Mouse (Mus musculus) gastrocnemius, adult 2 months (tissue): Measurements from ENCODE around the gene Esd. TPM values are rescaled to one million over a fixed set of nuclear protein-coding genes. Genes with fewer than 3 reads are reported as not detected.

Experiments used
- DNase-seq: peaks from one replicate; pipeline ENCODE4 v3.0.0; 2022
- H3K27ac ChIP-seq: fragments of 200-600 bp; 2 replicates; pipeline ENCODE4 v1.8.1; 2022; ENCODE audit warnings: mild to moderate bottlenecking
- H3K4me3 ChIP-seq: fragments of 200-600 bp; 2 replicates; pipeline ENCODE4 v1.8.1; 2022; ENCODE audit warnings: mild to moderate bottlenecking, moderate library complexity
- CTCF ChIP-seq: fragments of 200-600 bp; IDR thresholded peaks from 2 replicates; pipeline ENCODE4 v1.8.1; 2022; ENCODE audit warnings: antibody characterized with exemption, mild to moderate bottlenecking, moderate library complexity
- intact Hi-C: fragments of 180-260 bp; cut with DNase I; formaldehyde crosslinking; loops from one replicate; pipeline ENCODE4 v1.15.1; 2025
- total RNA-seq, 2 experiments: library from RNA; stranded (reverse); gene quantifications; 2 replicates each; pipeline ENCODE4 v1.2.3; 2021

Gene Esd
- total RNA-seq, 2 experiments from 2014 or later: 70.6 to 75.1 TPM

- Histone ChIP-seq H3K27ac (no peak overlapping the region), H3K4me3 (no peak overlapping the region)
- intact Hi-C loops: loop anchor here (10.0 kb wide), 1 partner anchor 548 kb away; the partner anchor contains the start of gene Zc3h13
- TF ChIP-seq CTCF: no peak
- DNase-seq: no peak
Observed at GRCm38 (mm10) chr14:74736850-74737249, 4.8 kb downstream of the Esd start.

GRCm38 (mm10) chr14:74764191-74764918 lies 32.3 kb downstream of the Esd start:
- DNase-seq: peak; percentile 79
- intact Hi-C loops: loop anchor here (2.0 kb wide), 1 partner anchor 184 kb away; no protein-coding TSS in a partner anchor
- Histone ChIP-seq H3K27ac (no peak overlapping the region), H3K4me3 (no peak overlapping the region)
- TF ChIP-seq CTCF: peak; percentile 95

DNA sequence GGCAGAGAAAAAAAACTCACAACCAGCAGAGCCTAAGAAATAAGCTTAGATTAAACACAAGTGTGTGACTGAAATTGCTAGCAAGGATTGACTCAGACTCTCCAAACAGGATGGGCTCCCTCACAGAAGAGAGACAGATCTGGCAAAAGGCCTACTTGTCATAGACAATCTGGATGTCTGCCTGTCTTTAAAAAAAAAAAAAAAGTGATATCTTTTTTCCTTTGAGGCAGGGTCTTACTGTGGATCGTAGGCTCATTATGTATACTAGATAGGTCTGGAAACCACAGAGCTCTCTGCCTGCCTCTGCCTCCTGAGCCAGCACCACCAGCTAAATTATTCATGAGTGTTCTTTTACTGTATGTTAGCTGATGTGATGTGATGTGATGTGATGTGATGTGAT lies 35.8 kb downstream of the Esd start:
- TF ChIP-seq CTCF: no peak
- intact Hi-C loops: no loop called here
- Histone ChIP-seq H3K27ac (no peak overlapping the region), H3K4me3 (no peak overlapping the region)
- DNase-seq: no peak

GRCm38 (mm10) chr14:74774046-74774619 lies 42.0 kb downstream of the Esd start:
- no peak for DNase-seq
- intact Hi-C loops: no loop called here
- no peak for TF ChIP-seq CTCF
- Histone ChIP-seq H3K4me3 (no peak overlapping the region), H3K27ac (no peak overlapping the region)

- intact Hi-C loops: no loop called here
- TF ChIP-seq CTCF: no peak
- Histone ChIP-seq H3K27ac (no peak overlapping the region), H3K4me3 (no peak overlapping the region)
- DNase-seq: no peak
Observed at GRCm38 (mm10) chr14:74784243-74784934, 52.3 kb downstream of the Esd start.

GRCm38 (mm10) chr14:74787717-74788116 lies 55.6 kb downstream of the Esd start:
- H3K4me3 ChIP-seq: no peak overlapping the region
- no peak for TF ChIP-seq CTCF
- H3K27ac ChIP-seq: no peak overlapping the region
- DNase-seq: no peak
- intact Hi-C loops: loop anchor here (5.0 kb wide), 2 partner anchors 160 to 205 kb away; partner anchors contain the start of gene Lrch1

DNA sequence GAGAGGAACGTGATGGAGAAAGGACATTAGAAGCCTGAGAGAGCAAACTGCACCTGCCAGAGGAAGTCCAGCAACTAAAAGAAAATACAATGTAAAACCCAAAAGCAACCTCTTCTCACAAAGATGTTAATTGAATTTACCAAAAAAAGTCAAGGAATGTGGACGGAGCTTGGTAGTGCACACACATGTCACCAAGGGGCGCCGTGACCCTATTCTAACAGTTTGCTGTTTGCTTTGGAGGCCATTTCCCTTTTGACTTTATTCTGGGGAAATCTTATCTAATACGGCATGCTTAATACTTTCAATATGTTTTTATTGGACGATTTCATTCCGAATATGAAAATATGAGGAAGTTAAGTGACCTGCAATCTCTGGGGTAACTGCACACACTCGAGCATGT lies 56.7 kb downstream of the Esd start:
- H3K27ac ChIP-seq: no peak overlapping the region
- peak; percentile 70 for TF ChIP-seq CTCF
- no peak overlapping the region for H3K4me3 ChIP-seq
- peak; percentile 36 for DNase-seq
- intact Hi-C loops: loop anchor here (5.0 kb wide), 2 partner anchors 159 to 204 kb away; partner anchors contain the start of gene Lrch1

GRCm38 (mm10) chr14:74790535-74790934 lies 58.4 kb downstream of the Esd start:
- Histone ChIP-seq H3K4me3 (no peak overlapping the region), H3K27ac (no peak overlapping the region)
- DNase-seq: no peak
- no peak for TF ChIP-seq CTCF
- intact Hi-C loops: no loop called here

DNA sequence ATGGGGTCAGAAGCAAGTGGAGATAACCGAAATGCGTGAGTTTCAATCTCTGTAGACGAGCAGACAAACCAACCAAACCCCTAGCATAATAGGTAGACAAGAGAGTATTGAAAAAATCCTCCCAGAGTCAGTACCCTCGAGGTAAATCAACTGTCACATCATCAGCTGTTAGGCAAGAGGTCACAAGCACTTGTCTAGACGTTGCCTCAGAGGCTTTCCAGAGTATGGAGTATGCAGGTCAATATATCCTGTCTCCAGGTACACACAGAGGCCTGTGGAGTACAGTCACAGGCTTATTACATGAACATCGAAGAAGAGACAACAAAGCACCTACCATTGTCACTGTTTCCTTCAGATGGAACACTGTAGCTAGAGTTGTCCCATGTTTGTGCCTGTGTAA lies 60.7 kb downstream of the Esd start:
- no peak for DNase-seq
- no peak for TF ChIP-seq CTCF
- H3K4me3 ChIP-seq: no peak overlapping the region
- intact Hi-C loops: no loop called here
- H3K27ac ChIP-seq: no peak overlapping the region

GRCm38 (mm10) chr14:74794931-74795330 lies 62.8 kb downstream of the Esd start:
- TF ChIP-seq CTCF: no peak
- Histone ChIP-seq H3K4me3 (no peak overlapping the region), H3K27ac (no peak overlapping the region)
- no peak for DNase-seq
- intact Hi-C loops: no loop called here

GRCm38 (mm10) chr14:74797386-74798062 lies 65.4 kb downstream of the Esd start:
- intact Hi-C loops: no loop called here
- no peak overlapping the region for H3K4me3 ChIP-seq
- H3K27ac ChIP-seq: no peak overlapping the region
- no peak for TF ChIP-seq CTCF
- DNase-seq: no peak

- no peak overlapping the region for H3K4me3 ChIP-seq
- intact Hi-C loops: no loop called here
- DNase-seq: no peak
- H3K27ac ChIP-seq: no peak overlapping the region
- TF ChIP-seq CTCF: no peak
Observed at GRCm38 (mm10) chr14:74798063-74798890, 66.2 kb downstream of the Esd start.

Other genes starting within 250 kb of the Esd start
- under 1 TPM; 0.15 to 0.20 TPM for gene Htr2a, start 91.5 kb upstream of the Esd start, total RNA-seq
- 1 to 10 TPM; 3.0 to 4.4 TPM for gene Lrch1, start 215.6 kb downstream of the Esd start, total RNA-seq